ENCODE assay signal across 11 mouse cellular contexts in the genomic region with DNA sequence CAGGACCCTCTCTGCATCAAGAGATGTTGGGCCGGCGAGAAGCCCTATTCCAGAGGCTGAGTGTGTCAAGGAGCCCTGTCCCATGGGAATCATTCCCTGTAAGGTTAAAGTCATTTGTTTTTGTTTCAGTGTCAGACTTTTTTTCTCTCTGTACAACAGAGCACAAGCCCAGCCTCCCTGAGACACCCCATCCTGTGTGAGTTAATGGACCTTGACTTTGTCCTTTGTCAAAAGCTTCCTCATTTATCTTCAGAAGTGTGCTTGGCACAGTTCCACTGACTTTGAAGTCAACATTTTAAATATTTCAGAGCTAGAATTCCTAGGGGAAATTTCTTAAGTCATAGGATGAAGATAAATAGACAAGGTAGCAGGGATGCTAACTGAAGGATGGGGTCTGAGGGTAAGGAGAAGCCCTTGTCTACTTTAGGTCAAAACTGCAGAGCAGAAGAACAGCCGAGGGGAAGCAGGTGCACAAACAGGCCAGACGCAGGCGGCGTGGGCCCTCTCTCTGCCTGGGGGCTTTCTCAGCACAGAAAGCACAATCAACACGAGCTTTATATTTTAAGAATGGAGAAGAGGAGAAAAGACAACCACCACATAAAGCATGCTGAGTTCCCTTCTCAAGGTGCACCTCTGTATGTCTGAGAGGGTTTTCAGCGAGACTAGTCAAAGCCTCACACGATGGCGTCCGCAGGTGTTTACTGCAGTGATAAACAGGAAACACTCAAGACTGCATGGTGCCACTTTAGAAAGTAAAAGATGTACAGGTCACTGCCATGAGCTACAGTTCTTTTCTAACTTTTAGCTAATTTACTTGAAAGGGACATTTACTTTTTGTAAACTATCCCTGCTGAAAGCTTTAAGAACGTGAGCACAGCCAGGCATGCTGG. TPM values are rescaled to one million over a fixed set of nuclear protein-coding genes. Genes with fewer than 3 reads are reported as not detected.
DNase-seq lines count a peak whose midpoint lies in the region; ATAC-seq lines count a peak whose summit lies in the region.
"Had no signal": no experiment of that assay in that cellular context is flagged by ENCODE, and none has a peak within 500 bp of the region (broad histone marks: within the 10 kb centered on the region; RNA-seq: fewer than 3 reads in every experiment).

No protein-coding gene starts in this region.

- no peak overlapping the region for H3K9ac ChIP-seq in heart, embryonic 15.5 days
- H3K9ac ChIP-seq in forebrain, embryonic 12.5 days = no peak overlapping the region
- H3K9ac ChIP-seq: liver, embryonic 14.5 days had no signal

- H3K9me3 ChIP-seq in heart, embryonic 15.5 days (replicated peaks) = no peaks in the 10 kb centered on the region
- H3K9me3 ChIP-seq in forebrain, embryonic 12.5 days = no peaks in the 10 kb centered on the region
- H3K9me3 ChIP-seq in forebrain, embryonic 10.5 days = no peaks in the 10 kb centered on the region

- no peak for ATAC-seq in heart, embryonic 15.5 days (replicated peaks; ENCODE audit: insufficient number of reproducible peaks, insufficient read depth, low FRiP score, low read depth)
- no peak for ATAC-seq in forebrain, embryonic 12.5 days (ENCODE audit: low FRiP score)

- WGBS in heart, embryonic 15.5 days = 54% methylated on average over 12 of the region's 12 CpGs
- 74% methylated on average over 12 of the region's 12 CpGs for WGBS in forebrain, embryonic 12.5 days
- whole genome bisulfite sequencing in forebrain, embryonic 10.5 days = 87% methylated on average over 12 of the region's 12 CpGs

- no peaks in the 10 kb centered on the region for H3K27me3 ChIP-seq in heart, embryonic 15.5 days
- no peaks in the 10 kb centered on the region for H3K27me3 ChIP-seq in forebrain, embryonic 12.5 days
- no peaks in the 10 kb centered on the region for H3K27me3 ChIP-seq in forebrain, embryonic 10.5 days (ENCODE audit: poor library complexity, severe bottlenecking)

- peak overlapping the region; percentile 28 for H3K27ac ChIP-seq in heart, embryonic 15.5 days
- H3K27ac ChIP-seq in forebrain, embryonic 12.5 days = no peak overlapping the region
- no peak overlapping the region for H3K27ac ChIP-seq in forebrain, embryonic 10.5 days
- H3K27ac ChIP-seq: layer of hippocampus, adult 2 months; liver, embryonic 14.5 days had no signal

- no peaks in the 10 kb centered on the region for H3K36me3 ChIP-seq in heart, embryonic 15.5 days
- no peaks in the 10 kb centered on the region for H3K36me3 ChIP-seq in forebrain, embryonic 12.5 days (replicated peaks)
- peaks cover 9% of the 10 kb centered on the region for H3K36me3 ChIP-seq in forebrain, embryonic 10.5 days (replicated peaks)

- intact Hi-C loops in heart, postnatal 10 days (cut with DNase I) = no loop called here

- H3K4me2 ChIP-seq in heart, embryonic 15.5 days = no peak overlapping the region
- H3K4me2 ChIP-seq in forebrain, embryonic 12.5 days = no peak overlapping the region

- H3K4me1 ChIP-seq in heart, embryonic 15.5 days (replicated peaks) = peaks cover 81% of the 10 kb centered on the region
- H3K4me1 ChIP-seq in forebrain, embryonic 12.5 days = peaks cover 17% of the 10 kb centered on the region
- H3K4me1 ChIP-seq in forebrain, embryonic 10.5 days = peaks cover 23% of the 10 kb centered on the region

- DNase-seq in heart, postnatal 10 days = no peak
- peak; percentile 40 to 50 for DNase-seq in spleen, postnatal 36 days (ENCODE audit: low spot score in 2 of 2)
- no peak for DNase-seq in spleen, postnatal 14 days (ENCODE audit: low spot score in 2 of 2)
- peak; percentile 53 for DNase-seq in kidney, postnatal 14 days
- DNase-seq in forebrain, embryonic 10.5 days (ENCODE audit: extremely low spot score, low spot score) = no peak
- no peak for DNase-seq in cerebellum, adult 11 months
- DNase-seq: cerebellum, adult 11-12 months had no signal

- H3K4me3 ChIP-seq in heart, embryonic 15.5 days = no peak overlapping the region
- no peak overlapping the region for H3K4me3 ChIP-seq in forebrain, embryonic 12.5 days (replicated peaks)
- no peak overlapping the region for H3K4me3 ChIP-seq in forebrain, embryonic 10.5 days
- H3K4me3 ChIP-seq: layer of hippocampus, adult 2 months had no signal

RNA-seq across cellular contexts. Expression of a gene that starts 32.2 kb away (rescaled TPM):
- polyA plus RNA-seq in heart, embryonic 15.5 days (2015; fragmentation: Nextera tagmentation; extraction: Ambion mirVana) = 58.4 and 58.7 TPM in 2 replicates
- 10 to 100 TPM; 39.3 to 46.7 TPM for total RNA-seq in heart, postnatal 10 days (2021)
- polyA plus RNA-seq in forebrain, embryonic 12.5 days (2016; fragmentation: Nextera tagmentation; extraction: Ambion mirVana) = 37.8 and 71.4 TPM in 2 replicates
- polyA plus RNA-seq in forebrain, embryonic 10.5 days (2016; fragmentation: Nextera tagmentation; extraction: Ambion mirVana) = 12.3 and 15.7 TPM in 2 replicates

RNA-seq across cellular contexts. Expression of a gene that starts 33.2 kb away (rescaled TPM):
- 0.60 TPM in 2 replicates for polyA plus RNA-seq in heart, embryonic 15.5 days (2015; fragmentation: Nextera tagmentation; extraction: Ambion mirVana)
- 1 to 10 TPM; 1.5 TPM for total RNA-seq in heart, postnatal 10 days (2021)
- polyA plus RNA-seq in forebrain, embryonic 12.5 days (2016; fragmentation: Nextera tagmentation; extraction: Ambion mirVana) = 0.63 and 0.69 TPM in 2 replicates
- 0.12 and 0.14 TPM in 2 replicates for polyA plus RNA-seq in forebrain, embryonic 10.5 days (2016; fragmentation: Nextera tagmentation; extraction: Ambion mirVana)

Comparison
In these comparisons a context has a peak if more than half of its experiments do, and no peak if none do; other contexts are left out.
1. DNase-seq: peak in spleen, postnatal 36 days (2 of 2) and kidney, postnatal 14 days (single experiment); none in heart, postnatal 10 days (0 of 2), spleen, postnatal 14 days (0 of 2), forebrain, embryonic 10.5 days (single experiment) and cerebellum, adult 11 months (single experiment).